In the genomic region with DNA sequence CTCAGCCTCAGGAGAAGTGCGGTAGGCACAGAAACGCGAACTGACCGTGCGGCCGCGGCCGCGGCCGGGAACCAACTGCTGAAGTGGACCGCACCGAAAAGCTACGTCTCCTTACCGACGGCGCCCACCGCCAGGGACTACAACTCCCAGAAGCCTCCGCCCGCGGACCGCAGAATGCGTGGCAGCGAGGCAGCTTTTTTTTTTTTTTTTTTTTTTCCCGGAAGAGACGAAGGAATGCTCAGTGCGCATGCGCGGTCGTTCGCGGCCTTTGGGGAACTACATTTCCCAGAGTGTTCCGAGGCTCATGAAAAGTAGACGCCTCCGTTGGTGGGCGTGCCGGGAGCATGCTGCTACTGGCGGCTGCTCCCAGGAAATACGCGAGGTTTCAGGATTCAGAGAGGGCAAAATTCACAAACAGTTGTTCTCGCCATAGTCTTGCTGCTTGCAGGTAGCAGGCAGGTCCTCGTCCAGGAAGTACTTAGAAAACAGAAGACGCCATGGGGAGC, we compare ENCODE assay signal across 8 mouse cellular contexts. TPM values are rescaled to one million over a fixed set of nuclear protein-coding genes. Genes with fewer than 3 reads are reported as not detected.
A peak's percentile ranks its signal among the peaks of the same experiment; 100 is the strongest.
DNase-seq lines count a peak whose midpoint lies in the region; ATAC-seq lines count a peak whose summit lies in the region.

A gene (minus strand): TSS at position 141 of the 506 bp plus-strand sequence.

- ATAC-seq in inflammation-experienced regulatory T-cells, adult 6 months, result peak; percentile 94
- peak; percentile 95 for ATAC-seq in megakaryocyte-erythroid progenitor cell, adult 5-6 weeks (replicated peaks; ENCODE audit: low FRiP score, low TSS enrichment, poor library complexity, severe bottlenecking)

- intact Hi-C loops in gastrocnemius, postnatal 14 days (cut with DNase I; ENCODE audit: low total_unique reads), result no loop called here
- intact Hi-C loops in left cerebral cortex, postnatal 10 days (cut with DNase I), result loop anchor here (5.0 kb wide), 1 partner anchor 198 kb away; no protein-coding TSS in a partner anchor

- DNase-seq in adrenal gland, adult (ENCODE audit: inconsistent age in 2 of 2, low spot score in 1 of 2), result peak; percentile 97 to 98
- peak; percentile 99 for DNase-seq in embryo, embryonic 10.5 days (ENCODE audit: low spot score)
- peak; percentile 98 for DNase-seq in gastrocnemius, postnatal 14 days
- peak; percentile 97 to 98 for DNase-seq in left cerebral cortex, postnatal 10 days (ENCODE audit: extremely low spot score in 1 of 2, low spot score in 2 of 2)
- peak; percentile 95 for DNase-seq in right cerebral cortex, postnatal 25 days
- DNase-seq in urinary bladder, postnatal 4 days (ENCODE audit: low spot score in 2 of 2), result peak; percentile 94 to 97

RNA-seq across cellular contexts. Expression of the gene that starts here (rescaled TPM):
- total RNA-seq in gastrocnemius, postnatal 14 days (2021), result 1 to 10 TPM; 4.0 to 4.3 TPM
- 1 to 10 TPM; 2.5 to 2.8 (median 2.8) TPM for polyA plus RNA-seq in inflammation-experienced regulatory T-cells, adult 6 months (2017; shearing (Covaris generic))
- total RNA-seq in left cerebral cortex, postnatal 10 days (2021), result 10 to 100 TPM; 18.1 to 19.1 TPM
- total RNA-seq in megakaryocyte-erythroid progenitor cell, adult 5-6 weeks (2014; fragmentation: Nextera tagmentation), result 18.6 and 18.9 TPM in 2 replicates
- total RNA-seq in megakaryocyte-erythroid progenitor cell, adult 5-6 weeks (2017), result 9.7 and 13.8 TPM in 2 replicates

Comparison
In these comparisons a context has a peak if more than half of its experiments do, and no peak if none do; other contexts are left out.
1. Peak in every context shown above with its lines: DNase-seq and ATAC-seq.